Mouse (Mus musculus) thymus, postnatal 4 days (tissue): ENCODE data around the gene Timp4.
"Not testable (repeated sequence)": the region's sequence is repeated elsewhere in the genome, so short reads cannot be mapped to it uniquely, and the experiment has no call there.

Source experiments
- DNase-seq: peaks from one replicate; pipeline ENCODE4 v3.0.0; 2021

Timp4 gene

DNA sequence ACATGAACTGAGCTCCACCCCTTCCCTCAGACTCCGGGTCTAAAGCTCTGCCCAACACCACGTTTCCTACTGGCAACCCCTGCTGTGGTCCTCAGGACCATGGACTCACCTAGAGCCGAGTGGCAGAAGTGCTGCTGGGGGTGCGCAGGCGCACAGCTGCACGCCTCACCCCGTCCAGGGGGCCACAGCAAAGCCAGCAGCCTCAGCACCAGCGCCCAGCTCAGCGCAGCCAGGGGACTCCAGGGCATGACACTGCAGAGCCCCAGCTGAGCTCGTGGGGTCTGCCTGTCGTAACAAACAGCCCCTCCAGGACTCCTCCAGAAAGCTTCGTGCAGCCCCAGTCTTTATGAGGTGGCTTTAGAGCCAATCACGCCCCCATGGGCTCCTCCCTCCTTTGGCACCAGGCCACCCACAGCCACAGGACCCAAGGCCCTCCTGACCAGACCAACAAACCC lies 447 bp downstream of the Timp4 start:
- DNase-seq: peak; percentile 12

DNA sequence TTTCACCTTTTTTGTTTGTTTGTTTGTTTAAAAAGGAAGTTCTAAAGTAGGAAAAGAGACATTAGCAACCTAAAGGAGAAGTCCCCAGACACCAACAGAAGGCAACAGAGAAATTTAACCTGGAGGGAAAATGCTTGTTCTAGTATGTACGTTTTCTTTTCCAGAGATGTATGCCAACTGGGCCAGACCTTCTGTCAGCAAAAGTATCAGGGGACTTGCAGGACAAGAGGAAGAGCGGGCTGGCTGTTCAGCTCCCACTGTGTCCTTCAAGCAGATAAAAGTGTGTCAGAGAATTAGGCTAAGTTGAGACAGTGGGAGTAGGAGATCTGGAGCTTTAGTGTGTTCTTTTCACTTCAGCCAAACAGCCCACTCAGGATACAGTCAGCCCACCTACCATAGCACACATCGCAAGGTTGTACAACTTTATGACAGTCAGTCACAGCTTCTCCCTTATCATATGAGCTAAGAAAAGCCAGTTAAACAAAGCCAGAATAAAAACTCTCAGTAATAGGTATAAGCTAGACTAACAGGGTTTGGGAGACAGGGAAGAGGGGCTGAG lies 6.4 kb downstream of the Timp4 start:
- DNase-seq: no peak

DNA sequence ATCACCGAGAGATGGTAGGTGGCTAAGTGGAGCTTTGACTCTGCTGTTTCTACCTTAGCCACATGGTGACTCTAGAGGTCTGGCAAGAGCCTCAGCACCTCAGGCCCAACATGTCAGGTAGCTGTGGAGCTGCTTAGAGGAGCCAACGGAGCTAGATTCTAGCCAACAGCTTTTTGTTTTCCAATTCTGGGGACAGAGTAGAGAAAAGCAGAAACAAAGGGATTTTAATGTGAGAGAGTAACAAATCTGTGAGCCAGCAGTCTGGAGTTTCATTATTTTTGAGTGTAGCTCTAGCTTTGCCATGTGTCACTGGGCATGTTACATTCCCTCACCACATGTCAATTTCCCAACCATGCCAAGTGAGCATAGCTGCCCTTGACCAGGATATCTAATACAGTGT lies 7.8 kb downstream of the Timp4 start:
- DNase-seq: no peak

DNA sequence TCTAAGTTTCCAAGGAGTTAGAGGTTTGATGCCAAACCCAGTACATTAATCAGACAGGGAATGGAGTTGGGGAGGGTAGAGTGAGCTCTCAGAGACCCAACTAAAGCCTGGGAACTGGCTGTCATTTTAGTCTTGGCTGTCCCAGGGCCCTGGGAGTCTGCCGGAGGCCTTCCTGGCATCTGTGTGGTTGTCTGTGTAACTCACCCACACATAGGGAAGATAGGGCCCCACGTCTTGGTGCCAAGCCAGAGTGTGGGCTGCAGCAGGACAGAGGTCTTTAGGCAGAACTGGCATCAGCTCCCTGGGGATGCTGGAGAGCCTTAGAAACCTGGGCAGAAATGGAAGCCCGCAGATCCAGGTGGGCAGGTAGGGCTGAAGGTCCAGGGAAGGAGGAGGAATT lies 10.1 kb downstream of the Timp4 start:
- DNase-seq: no peak

DNA sequence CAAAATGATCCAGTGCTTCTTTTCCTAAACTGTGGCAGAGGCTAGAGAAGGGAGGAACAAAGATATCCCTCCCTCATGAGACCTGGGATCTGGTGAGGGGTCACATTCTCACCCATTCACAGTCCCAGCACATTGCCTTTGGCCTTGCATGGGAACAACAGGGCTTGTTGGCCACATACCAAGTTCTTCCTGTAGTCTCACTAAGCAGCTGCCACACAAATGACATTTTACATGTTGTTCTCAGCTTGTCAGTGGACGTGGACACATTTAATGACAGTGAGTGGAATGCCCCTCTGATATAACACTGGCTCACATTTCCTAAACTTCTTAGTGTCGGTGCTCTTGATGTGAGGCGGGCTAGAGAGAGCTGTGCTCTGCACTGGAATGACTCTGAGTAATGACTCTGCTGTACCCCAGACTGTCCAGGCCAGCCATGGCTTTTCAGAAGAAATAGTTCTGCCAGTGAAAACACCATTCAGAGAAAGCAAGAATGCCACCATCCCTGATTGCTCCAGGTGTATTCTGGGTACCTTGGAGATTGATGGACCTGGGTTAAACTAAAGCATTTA lies 10.8 kb downstream of the Timp4 start:
- no peak for DNase-seq

DNA sequence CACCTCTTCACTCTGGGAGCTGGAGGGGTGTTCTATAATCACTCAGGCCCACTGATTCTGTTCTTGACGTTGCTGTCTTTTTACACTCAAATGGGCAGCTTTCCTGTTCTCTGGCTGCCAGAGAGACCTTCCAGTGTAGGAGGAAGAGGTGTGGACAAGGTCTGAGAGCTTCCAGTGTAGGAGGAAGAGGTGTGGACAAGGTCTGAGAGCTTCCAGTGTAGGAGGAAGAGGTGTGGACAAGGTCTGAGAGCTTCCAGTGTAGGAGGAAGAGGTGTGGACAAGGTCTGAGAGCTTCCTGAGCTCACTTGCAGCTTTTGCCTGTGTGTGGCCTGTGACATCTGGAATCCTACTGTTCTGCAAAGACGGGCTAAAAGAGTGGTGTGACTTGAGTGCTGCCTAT lies 11.6 kb downstream of the Timp4 start:
- not testable (repeated sequence) for DNase-seq

DNA sequence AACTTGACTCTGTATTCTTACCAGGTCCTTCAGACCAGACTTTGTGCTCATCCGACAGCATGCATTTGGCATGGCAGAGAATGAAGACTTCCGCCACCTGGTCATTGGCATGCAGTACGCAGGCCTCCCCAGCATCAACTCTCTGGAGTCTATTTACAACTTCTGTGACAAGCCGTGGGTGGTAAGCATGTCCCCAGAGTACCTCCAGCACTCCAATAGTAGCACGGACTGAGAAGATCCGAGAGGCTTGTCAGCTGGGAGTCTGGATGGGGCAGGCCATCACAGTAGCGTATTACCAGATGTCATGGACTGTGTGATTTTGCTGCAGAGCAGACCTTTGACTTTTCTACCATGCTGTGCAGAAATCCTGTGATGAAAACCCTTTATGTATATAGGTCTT lies 12.7 kb downstream of the Timp4 start:
- DNase-seq: no peak

DNA sequence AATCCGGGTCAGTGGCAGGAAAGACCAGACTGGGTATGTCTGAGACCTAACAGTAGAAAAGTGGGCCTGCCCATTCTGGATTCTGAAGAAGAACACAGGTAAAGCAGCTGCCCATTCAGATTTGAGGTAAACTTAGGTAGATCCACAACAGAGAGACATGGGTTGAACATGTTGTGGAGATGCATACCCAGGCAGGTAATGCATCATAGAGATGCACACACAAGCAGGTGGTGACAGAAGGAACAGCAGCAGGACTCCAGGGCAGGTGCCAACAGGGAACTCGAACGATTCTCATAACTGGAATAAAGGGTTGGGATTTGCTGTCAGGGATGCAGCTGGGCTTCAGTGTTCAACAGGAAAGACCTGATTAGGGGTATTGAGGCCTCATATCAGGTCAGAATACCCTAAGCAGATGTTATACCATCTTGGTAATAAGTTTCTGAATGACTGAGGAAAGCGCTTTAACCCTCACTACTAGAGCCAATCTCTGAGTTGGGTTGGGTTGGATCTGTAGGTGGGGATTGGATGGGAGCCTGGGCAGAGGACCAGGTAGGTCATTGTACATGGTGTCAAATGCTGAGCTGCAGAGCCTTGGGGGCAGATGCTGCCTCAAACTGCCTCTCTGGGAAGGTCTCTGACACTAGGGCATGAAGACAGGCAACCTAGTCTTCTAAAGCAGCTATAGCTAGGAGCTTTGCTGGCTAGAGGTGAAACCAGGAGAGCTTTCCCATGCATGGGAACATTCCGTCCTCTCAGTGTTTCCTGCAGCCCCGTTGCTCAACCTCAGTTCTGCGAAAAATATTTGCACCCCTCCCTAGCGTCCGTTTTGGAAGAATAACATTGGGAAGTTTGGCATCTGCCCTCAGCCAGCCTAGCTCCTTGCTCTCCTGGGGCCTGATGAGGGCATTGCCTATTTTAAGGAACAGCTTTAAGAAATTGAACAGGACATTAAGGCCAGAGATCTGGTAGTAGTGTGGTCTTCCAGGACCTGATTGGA lies 13.7 kb downstream of the Timp4 start:
- no peak for DNase-seq

DNA sequence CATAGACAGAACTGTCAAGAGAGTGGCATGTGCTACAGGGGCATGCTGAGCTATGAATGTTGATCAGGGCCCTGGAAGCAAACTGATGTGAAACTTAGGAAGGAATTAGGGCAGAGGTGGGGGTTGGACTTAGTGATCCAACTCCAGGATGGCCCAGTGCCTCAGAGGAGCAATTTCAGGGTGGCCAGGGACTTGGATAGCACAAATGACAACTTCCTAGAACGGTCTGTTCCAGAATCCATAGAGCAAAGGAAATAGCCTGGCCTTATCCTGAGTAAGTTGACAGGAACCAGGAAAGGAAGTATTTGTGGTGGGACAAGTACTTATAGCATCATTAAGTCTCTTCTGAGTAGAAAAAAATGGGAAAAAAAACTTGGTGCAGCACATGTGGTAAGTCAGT lies 19.4 kb downstream of the Timp4 start:
- no peak for DNase-seq

DNA sequence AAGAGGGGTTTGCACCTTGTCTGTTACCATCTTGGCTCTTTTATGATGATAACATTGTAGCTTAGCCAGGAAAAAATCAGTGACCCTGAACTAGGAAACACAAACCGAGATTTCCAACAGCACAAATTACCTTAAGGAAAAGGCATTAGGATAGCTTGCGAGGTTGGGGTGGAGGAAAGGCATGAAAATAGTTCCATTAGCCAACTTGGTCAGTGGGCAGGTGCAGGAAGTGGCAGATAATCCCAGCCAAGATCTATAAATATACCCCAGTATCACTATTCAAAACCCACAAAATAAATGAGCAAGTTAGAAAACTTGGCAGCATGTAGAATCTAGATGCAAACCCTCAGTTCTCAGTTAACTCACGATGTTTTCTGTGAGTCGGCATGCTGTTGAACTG lies 20.2 kb downstream of the Timp4 start:
- no peak for DNase-seq

DNA sequence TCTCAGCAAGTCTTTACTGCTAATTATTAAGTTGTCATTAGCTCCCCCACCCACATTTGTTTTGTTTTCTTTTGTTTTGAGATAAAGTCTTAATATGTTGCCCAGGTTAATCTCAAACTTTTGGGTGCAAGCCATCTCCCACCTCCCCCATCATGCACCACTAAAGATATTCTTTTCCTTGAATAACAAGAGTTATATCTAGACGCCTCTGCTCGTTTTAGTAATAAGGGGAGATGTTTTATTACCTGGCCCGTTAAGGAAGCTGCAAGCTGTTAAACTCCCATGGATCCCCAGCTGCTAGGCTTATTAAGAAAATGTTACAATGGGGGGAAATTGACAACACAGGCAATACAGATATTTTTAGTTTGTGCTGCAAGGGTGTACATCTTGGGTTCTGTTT lies 21.4 kb downstream of the Timp4 start:
- DNase-seq: no peak

DNA sequence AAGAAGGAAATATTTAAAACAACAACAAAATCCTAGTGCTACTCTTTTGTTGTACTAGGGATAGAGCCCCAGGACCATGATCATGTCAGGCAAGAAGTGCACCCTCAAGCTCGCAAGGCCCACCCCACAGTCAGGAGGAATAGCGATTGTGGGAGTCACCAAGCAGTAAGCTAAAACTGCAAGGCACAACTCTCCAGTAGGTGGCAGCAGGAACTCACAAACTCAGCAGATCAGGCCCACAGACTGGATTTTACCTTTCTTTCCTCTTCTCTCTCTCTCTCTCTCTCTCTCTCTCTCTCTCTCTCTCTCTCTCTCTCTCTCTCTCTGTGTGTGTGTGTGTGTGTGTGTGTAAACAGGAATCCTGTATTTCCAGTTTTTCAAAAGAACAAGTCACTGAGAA lies 24.5 kb downstream of the Timp4 start:
- peak; percentile 82 for DNase-seq

DNA sequence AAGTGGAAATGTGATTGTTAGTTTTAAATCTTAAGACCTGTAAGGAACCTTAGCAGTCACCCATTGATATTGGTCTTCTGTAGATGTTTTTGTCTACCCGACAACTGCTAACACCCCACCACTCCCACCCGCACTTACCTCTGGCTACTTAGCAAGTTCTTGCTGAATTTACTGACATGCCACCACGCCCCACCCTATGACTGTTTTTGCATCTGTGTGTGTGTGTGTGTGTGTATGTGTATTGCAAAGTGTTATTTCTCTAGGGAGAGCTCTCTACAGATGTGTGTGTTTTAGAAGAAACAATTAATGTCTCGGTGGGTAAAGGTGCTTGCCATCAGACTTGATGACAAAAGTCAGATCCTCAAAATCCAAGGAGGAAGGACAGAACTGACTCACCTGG lies 25.0 kb downstream of the Timp4 start, which contains the start of gene Gm17482:
Gene Gm17482, plus strand, starts transcription at position 301 of the 400 bp plus-strand sequence.
- DNase-seq: no peak

DNA sequence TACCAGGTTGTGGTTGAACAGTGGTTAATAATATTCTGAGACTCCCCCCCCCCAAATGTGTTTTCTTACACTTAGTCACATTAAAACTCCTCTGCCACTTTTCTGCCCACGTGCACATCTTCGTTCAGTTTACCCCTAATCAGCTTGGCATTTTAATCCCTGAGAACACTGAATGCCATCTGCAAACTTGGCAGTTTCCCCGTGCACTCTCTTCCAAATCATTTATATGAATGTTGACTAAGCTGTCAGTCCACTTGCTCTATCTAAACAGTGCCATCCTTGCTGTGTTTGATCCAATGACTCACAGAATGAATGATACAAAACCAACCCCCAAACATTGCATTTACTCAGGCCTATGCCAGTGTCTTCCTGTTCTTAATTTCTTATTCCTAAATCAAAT lies 26.5 kb downstream of the Timp4 start:
- no peak for DNase-seq

DNA sequence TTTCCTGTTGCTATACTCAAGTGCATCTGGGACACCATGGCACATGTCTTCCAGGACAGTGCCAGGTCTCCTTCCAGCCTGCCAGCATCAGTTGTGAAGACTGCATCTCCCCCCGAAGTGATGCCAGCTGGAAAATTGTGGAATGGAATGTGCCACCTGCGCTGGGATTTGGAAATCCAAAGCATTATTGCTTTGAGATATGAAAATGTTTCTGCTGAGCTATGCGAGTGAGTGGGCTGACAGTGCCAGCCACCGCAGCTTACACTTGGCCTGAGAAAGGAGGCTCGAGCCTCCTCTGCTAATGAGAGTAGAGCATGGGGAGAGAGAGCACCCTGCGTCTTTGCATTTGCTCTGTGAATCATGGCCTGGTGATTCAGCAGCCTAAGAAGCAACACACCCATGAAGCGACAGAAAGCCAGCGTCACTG lies 30.8 kb downstream of the Timp4 start:
- no peak for DNase-seq

DNA sequence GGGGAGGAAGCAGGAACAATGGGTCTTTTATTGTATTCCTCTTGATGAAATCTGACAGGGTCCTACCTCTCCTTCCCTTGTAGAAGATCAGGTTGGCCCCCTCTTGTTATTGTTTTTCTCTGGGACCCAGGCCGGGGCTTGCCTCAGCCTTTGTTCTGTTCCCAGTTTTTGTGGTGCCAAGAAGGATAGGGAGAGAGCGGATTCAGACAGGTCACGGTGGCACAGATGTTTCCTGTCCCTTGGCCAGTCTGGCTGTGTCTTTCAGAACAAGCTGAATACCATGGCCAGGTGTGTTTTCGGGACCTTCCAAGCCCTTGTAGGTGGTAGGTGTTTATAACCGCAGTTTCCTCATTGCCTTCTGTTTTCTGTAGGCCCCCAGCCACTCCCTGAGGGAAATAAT lies 38.9 kb downstream of the Timp4 start:
- DNase-seq: no peak

DNA sequence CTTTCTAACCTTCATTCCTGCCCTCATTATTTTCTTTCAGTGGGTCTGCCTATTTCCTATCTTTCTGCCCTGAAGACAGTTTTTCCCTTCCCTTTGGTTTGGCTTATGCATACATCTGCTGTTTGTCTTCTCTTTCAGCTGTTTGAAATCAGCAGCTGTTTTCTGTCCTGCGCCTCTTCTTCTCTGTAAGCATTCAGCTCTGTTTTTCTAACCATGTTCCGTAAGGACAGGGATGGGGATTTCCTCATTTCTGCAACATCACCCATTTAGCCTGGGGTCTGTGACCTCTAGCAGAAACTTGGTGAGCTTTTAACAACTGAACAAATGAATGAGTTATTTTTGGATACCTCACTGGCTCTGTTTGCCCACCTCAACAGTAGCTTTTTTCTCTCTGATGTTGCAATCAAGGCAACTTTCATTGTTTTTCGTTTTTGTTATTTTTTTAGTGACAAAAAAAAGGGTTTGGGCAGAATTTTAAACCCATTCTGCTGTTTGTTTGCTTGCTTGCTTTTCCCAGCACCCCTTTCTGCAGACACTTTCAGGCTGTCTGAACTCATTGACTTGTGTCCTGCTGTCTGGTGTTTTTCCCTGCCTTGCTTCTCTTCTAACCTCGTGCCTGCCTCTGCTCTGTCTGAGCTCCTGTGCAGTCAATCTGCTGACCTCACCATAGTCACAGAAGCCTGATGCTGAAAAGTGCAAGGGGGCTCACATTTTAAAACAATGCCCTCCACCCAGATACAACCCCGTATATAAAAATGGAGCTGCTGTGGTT lies 39.7 kb downstream of the Timp4 start:
- no peak for DNase-seq

DNA sequence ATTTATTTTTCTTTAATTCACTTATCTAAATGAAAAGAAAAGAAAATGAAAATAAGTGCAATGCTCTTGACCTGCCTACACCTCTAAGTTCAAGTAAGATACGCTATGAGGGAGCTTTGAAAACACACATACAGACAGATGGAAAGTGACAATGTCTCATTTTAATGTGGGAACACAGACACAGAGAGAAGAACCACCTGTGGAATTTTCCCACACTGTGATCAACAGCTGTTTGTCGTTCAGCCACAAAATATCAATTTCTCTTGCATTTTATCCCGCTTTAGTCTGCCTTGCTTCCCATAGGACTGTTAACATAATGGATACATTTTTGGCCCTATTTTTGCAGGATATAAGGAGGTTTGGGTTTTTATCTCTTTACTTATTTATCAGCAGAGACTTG lies 41.2 kb downstream of the Timp4 start:
- no peak for DNase-seq

DNA sequence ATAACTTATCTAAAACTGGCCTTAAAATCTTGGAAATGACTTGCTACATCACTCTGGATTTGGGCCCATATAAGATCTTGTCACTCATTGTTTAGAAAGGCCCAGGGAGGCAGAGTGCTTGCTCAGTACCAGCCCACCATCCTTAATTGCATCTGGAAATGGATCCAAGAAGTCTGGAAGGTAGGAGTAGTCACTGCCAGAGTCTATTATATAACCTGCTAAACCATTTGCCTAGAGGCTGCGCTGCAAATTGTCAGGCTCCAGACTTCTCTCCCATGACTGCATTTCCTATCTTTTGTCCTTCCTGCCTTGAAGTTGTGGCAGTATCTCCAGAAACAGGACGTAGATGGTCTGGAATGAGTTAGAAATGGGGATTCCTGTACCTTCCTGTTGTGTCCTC lies 41.8 kb downstream of the Timp4 start:
- no peak for DNase-seq

DNA sequence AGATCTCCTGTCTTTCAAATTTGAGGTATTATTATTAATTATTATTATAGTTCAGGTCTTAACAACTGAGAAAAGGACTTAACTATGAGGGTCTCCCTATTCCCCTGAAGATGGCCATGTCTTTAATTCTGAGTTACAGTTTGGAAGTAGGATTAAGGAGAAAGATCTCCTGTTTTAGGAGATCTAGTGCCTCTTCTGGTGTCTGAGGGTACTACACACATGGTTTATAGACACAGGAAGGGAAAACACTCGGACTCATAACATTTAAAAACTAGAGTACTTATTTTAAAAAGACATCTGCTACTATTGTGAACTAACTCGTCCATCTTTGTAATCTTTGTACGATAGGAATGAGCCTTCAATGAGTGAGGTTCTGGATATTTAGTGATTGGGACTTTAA lies 49.0 kb downstream of the Timp4 start:
- DNase-seq: peak; percentile 8

DNA sequence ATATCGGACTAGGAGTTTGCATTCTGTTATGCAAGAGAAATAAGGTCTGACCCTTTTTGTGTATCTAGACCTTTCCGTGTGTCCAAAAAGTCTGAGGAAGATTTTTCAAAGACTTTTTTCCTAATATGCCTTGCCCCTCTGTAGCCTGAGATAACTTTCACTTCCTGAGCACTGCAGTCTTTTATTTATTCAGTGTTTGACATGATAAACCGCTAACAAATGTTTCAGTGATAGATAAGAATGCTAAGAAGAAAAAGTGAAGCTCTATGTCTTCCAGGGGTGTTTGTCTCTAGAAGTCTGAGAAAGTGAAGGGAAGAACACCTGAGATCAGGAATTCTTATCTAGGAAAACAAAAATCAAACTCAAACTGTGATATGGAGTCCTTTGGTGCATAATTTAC lies 51.3 kb downstream of the Timp4 start:
- DNase-seq: no peak
